Mouse (Mus musculus) left cerebral cortex, adult 2 months (tissue): ENCODE results near the gene Prr12. TPM values are rescaled to one million over a fixed set of nuclear protein-coding genes. Genes with fewer than 3 reads are reported as not detected.
A peak's percentile ranks its signal among the peaks of the same experiment; 100 is the strongest.

ENCODE experiments used
- DNase-seq, 2 experiments: peaks; one replicate each; pipeline ENCODE4 v3.0.0; 2021 to 2022; ENCODE audit warnings: low spot score in 2 of 2, mixed read lengths in 1 of 2; ENCODE audit errors: extremely low spot score in 1 of 2
- H3K27ac ChIP-seq: fragments of 200-600 bp; 2 replicates; pipeline ENCODE4 v1.8.1; 2022
- H3K4me3 ChIP-seq: fragments of 200-600 bp; 2 replicates; pipeline ENCODE4 v1.8.1; 2022
- CTCF ChIP-seq: fragments of 200-600 bp; IDR thresholded peaks from 2 replicates; pipeline ENCODE4 v1.8.1; 2022; ENCODE audit warnings: antibody characterized with exemption, mild to moderate bottlenecking, moderate library complexity
- intact Hi-C: fragments of 180-260 bp; cut with DNase I; formaldehyde crosslinking; loops from one replicate; pipeline ENCODE4 v1.15.1; 2025
- total RNA-seq, 2 experiments: library from RNA; stranded (reverse); gene quantifications; 2 replicates each; pipeline ENCODE4 v1.2.3; 2021

Prr12 gene
- total RNA-seq, 2 experiments from 2014 or later = 70.0 to 73.4 TPM

GRCm38 (mm10) chr7:45090251-45090977 lies 37.7 kb upstream of the Prr12 start:
- no peak overlapping the region for H3K4me3 ChIP-seq
- TF ChIP-seq CTCF = no peak
- intact Hi-C loops = no loop called here
- no peak overlapping the region for H3K27ac ChIP-seq
- no peak for DNase-seq

- Histone ChIP-seq H3K4me3 (no peak overlapping the region), H3K27ac (no peak overlapping the region)
- no peak for DNase-seq
- intact Hi-C loops = no loop called here
- no peak for TF ChIP-seq CTCF
Measured at GRCm38 (mm10) chr7:45088597-45088996, 35.9 kb upstream of the Prr12 start.

- no peak; the same call in 1 of the 2 replicates for TF ChIP-seq CTCF
- Histone ChIP-seq H3K4me3 (no peak overlapping the region), H3K27ac (no peak overlapping the region)
- intact Hi-C loops = no loop called here
- no peak for DNase-seq
Measured at GRCm38 (mm10) chr7:45086084-45086483, 33.4 kb upstream of the Prr12 start.

GRCm38 (mm10) chr7:45083300-45083890 lies 30.7 kb upstream of the Prr12 start:
- intact Hi-C loops = loop anchor here (5.0 kb wide), 1 partner anchor 214 kb away; no protein-coding TSS in a partner anchor
- peak overlapping the region; percentile 19; the same call in 1 of the 2 replicates for H3K27ac ChIP-seq

GRCm38 (mm10) chr7:45082401-45083299 lies 30.0 kb upstream of the Prr12 start:
- Histone ChIP-seq H3K4me3 (no peak overlapping the region), H3K27ac (peak overlapping the region; percentile 70)
- intact Hi-C loops = loop anchor here (5.0 kb wide), 1 partner anchor 215 kb away; no protein-coding TSS in a partner anchor
- no peak; the same call in 1 of the 2 replicates for TF ChIP-seq CTCF
- DNase-seq = no peak

More at GRCm38 (mm10) chr7:45083300-45083890, 30.7 kb upstream of the Prr12 start:
- no peak for TF ChIP-seq CTCF
- DNase-seq = no peak
- H3K4me3 ChIP-seq = no peak overlapping the region

- DNase-seq = no peak
- intact Hi-C loops = loop anchor here (2.0 to 5.0 kb wide), 2 partner anchors 48 to 216 kb away; partner anchors contain the start of gene Rpl13a
- TF ChIP-seq CTCF = no peak
- Histone ChIP-seq H3K4me3 (no peak overlapping the region), H3K27ac (no peak overlapping the region)
Measured at GRCm38 (mm10) chr7:45081016-45081415, 28.3 kb upstream of the Prr12 start.

GRCm38 (mm10) chr7:45079856-45080255 lies 27.2 kb upstream of the Prr12 start:
- intact Hi-C loops = loop anchor here (1.0 to 5.0 kb wide), 3 partner anchors 49 to 217 kb away; partner anchors contain the start of genes Flt3l, Gm45713 and Rpl13a
- 0 out of 2 replicates have a peak overlapping the region, but pooled peaks have one; percentile 28 for H3K27ac ChIP-seq
- H3K4me3 ChIP-seq = no peak overlapping the region
- peak; percentile 85 to 93 for DNase-seq
- peak; percentile 85 for TF ChIP-seq CTCF

- intact Hi-C loops = no loop called here
- Histone ChIP-seq H3K4me3 (no peak overlapping the region), H3K27ac (no peak overlapping the region)
- TF ChIP-seq CTCF = peak; percentile 80
- DNase-seq = peak; percentile 50 to 67
Measured at GRCm38 (mm10) chr7:45078513-45078912, 25.8 kb upstream of the Prr12 start.

- no peak for TF ChIP-seq CTCF
- intact Hi-C loops = no loop called here
- DNase-seq = no peak
- Histone ChIP-seq H3K4me3 (no peak overlapping the region), H3K27ac (no peak overlapping the region)
Measured at GRCm38 (mm10) chr7:45077829-45078228, 25.1 kb upstream of the Prr12 start.

- intact Hi-C loops = no loop called here
- no peak for DNase-seq
- H3K4me3 ChIP-seq = no peak overlapping the region
- TF ChIP-seq CTCF = no peak
- H3K27ac ChIP-seq = no peak overlapping the region
Measured at GRCm38 (mm10) chr7:45077322-45077721, 24.6 kb upstream of the Prr12 start.

- no peak for TF ChIP-seq CTCF
- DNase-seq = no peak
- intact Hi-C loops = no loop called here
- Histone ChIP-seq H3K4me3 (no peak overlapping the region), H3K27ac (no peak overlapping the region)
Measured at GRCm38 (mm10) chr7:45076501-45076900, 23.8 kb upstream of the Prr12 start.
